Mouse (Mus musculus): ENCODE results near the gene Tie1. TPM values are rescaled to one million over a fixed set of nuclear protein-coding genes. Genes with fewer than 3 reads are reported as not detected.

Gene Tie1
- polyA plus RNA-seq, 1 experiment from 2014 or later, result 19.6 TPM

GRCm38 (mm10) chr4:118429215-118429895, 60.5 kb downstream of the Tie1 start:
- Histone ChIP-seq H3K36me3 (peaks cover 40% of the 10 kb centered on the region), H3K4me3 (peak overlapping the region; percentile 69; the same call in 1 of the 2 replicates), H3K27ac (peak overlapping the region; percentile 55; the same call in 1 of the 2 replicates), H3K4me1 (peaks cover 34% of the 10 kb centered on the region), H3K27me3 (no peaks in the 10 kb centered on the region), H3K4me2 (peak overlapping the region; percentile 85), H3K9ac (peak overlapping the region; percentile 81), H3K9me3 (no peaks in the 10 kb centered on the region)
- 46% methylated on average over 7 of the region's 7 CpGs for WGBS
- no peak for ATAC-seq (ENCODE audit: insufficient number of reproducible peaks, insufficient read depth, low FRiP score, low TSS enrichment, low read depth)

GRCm38 (mm10) chr4:118428531-118429214, 61.2 kb downstream of the Tie1 start:
- no peaks in the 10 kb centered on the region for H3K27me3 ChIP-seq
- WGBS, result 47% methylated on average over 15 of the region's 15 CpGs
- peak overlapping the region; percentile 81 for H3K9ac ChIP-seq
- H3K4me1 ChIP-seq, result peaks cover 31% of the 10 kb centered on the region
- peak overlapping the region; percentile 85 for H3K27ac ChIP-seq
- no peaks in the 10 kb centered on the region for H3K9me3 ChIP-seq
- H3K36me3 ChIP-seq, result peaks cover 34% of the 10 kb centered on the region
- H3K4me2 ChIP-seq, result peak overlapping the region; percentile 85
- peak overlapping the region; percentile 69 for H3K4me3 ChIP-seq
- no peak for ATAC-seq (ENCODE audit: insufficient number of reproducible peaks, insufficient read depth, low FRiP score, low TSS enrichment, low read depth)

DNA sequence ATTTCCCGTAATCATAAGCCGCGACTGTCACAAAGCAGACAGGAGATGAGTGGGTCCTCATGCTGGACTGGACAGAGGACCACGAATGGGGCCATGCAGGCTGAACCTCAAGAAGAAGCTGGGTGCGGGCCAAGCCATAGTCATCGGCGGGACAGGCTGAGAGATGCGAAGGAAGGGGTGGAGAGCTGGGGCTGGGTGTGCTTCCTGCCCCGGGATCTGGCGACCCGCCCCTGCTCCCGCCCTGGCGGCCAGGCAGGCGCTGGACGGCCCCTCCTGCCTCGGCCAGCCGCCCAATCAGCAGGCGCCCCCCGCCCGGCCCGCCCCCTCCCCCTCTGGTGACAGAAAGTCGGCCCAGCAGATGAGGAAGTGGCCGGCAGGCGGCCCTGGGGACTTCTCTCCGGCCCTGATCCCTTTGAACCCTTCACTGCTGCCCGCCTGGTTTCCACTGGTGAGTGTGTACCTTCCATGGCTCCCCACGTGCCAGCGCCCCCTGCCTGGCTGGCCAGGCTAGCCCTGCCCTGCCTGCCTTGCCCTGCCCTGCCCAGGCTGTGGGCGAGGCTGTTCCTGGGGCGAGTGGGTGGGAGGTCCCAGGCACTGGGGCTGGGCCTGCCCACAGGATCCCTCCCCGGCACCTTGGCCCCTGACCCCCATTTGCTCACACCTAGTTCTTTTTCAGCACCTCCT, 62.0 kb downstream of the Tie1 start, which contains the start of gene Elovl1:
Elovl1 (plus strand) TSS at position 326 of the 684 bp plus-strand sequence.
- peak within 1 kb of the TSS; percentile 85 for H3K4me2 ChIP-seq
- peak within 1 kb of the TSS; percentile 81 for H3K9ac ChIP-seq
- no peaks in the 10 kb centered on the region for H3K9me3 ChIP-seq
- peaks cover 28% of the 10 kb centered on the region for H3K36me3 ChIP-seq
- H3K4me1 ChIP-seq, result peaks cover 31% of the 10 kb centered on the region
- peak within 1 kb of the TSS; percentile 69 for H3K4me3 ChIP-seq
- no peaks in the 10 kb centered on the region for H3K27me3 ChIP-seq
- peak; percentile 92 for ATAC-seq (ENCODE audit: insufficient number of reproducible peaks, insufficient read depth, low FRiP score, low TSS enrichment, low read depth)
- H3K27ac ChIP-seq, result peak within 1 kb of the TSS; percentile 85
- 0% methylated on average over 23 of the region's 31 CpGs for WGBS

GRCm38 (mm10) chr4:118427415-118427767, 62.5 kb downstream of the Tie1 start:
- H3K9ac ChIP-seq, result peak overlapping the region; percentile 81
- H3K4me2 ChIP-seq, result peak overlapping the region; percentile 85
- H3K36me3 ChIP-seq, result peaks cover 28% of the 10 kb centered on the region
- H3K27ac ChIP-seq, result peak overlapping the region; percentile 85
- 1% methylated on average over 5 of the region's 5 CpGs for WGBS
- no peaks in the 10 kb centered on the region for H3K9me3 ChIP-seq
- no peaks in the 10 kb centered on the region for H3K27me3 ChIP-seq
- no peak for ATAC-seq (ENCODE audit: insufficient number of reproducible peaks, insufficient read depth, low FRiP score, low TSS enrichment, low read depth)
- H3K4me3 ChIP-seq, result peak overlapping the region; percentile 69
- peaks cover 31% of the 10 kb centered on the region for H3K4me1 ChIP-seq

GRCm38 (mm10) chr4:118425374-118425773, 64.5 kb downstream of the Tie1 start:
- H3K9ac ChIP-seq, result no peak overlapping the region
- WGBS, result 88% methylated on average over 1 of the region's 1 CpGs

GRCm38 (mm10) chr4:118424541-118425160, 65.2 kb downstream of the Tie1 start:
- ATAC-seq (ENCODE audit: insufficient number of reproducible peaks, insufficient read depth, low FRiP score, low TSS enrichment, low read depth), result no peak
- Histone ChIP-seq H3K4me2 (no peak overlapping the region), H3K4me1 (peaks cover 23% of the 10 kb centered on the region), H3K9ac (no peak overlapping the region), H3K27me3 (no peaks in the 10 kb centered on the region), H3K27ac (no peak overlapping the region), H3K9me3 (no peaks in the 10 kb centered on the region), H3K4me3 (no peak overlapping the region), H3K36me3 (peaks cover 32% of the 10 kb centered on the region)
- 85% methylated on average over 4 of the region's 4 CpGs for WGBS

More at GRCm38 (mm10) chr4:118425374-118425773, 64.5 kb downstream of the Tie1 start:
- Histone ChIP-seq H3K4me2 (no peak overlapping the region), H3K27me3 (no peaks in the 10 kb centered on the region), H3K4me1 (peaks cover 30% of the 10 kb centered on the region), H3K9me3 (no peaks in the 10 kb centered on the region), H3K4me3 (no peak overlapping the region), H3K27ac (no peak overlapping the region), H3K36me3 (peaks cover 27% of the 10 kb centered on the region)
- no peak for ATAC-seq (ENCODE audit: insufficient number of reproducible peaks, insufficient read depth, low FRiP score, low TSS enrichment, low read depth)

- Histone ChIP-seq H3K36me3 (peaks cover 57% of the 10 kb centered on the region), H3K4me1 (no peaks in the 10 kb centered on the region), H3K27me3 (no peaks in the 10 kb centered on the region), H3K4me3 (no peak overlapping the region), H3K9ac (no peak overlapping the region), H3K9me3 (no peaks in the 10 kb centered on the region), H3K27ac (no peak overlapping the region), H3K4me2 (no peak overlapping the region)
- ATAC-seq (ENCODE audit: insufficient number of reproducible peaks, insufficient read depth, low FRiP score, low TSS enrichment, low read depth), result no peak
- 92% methylated on average over 3 of the region's 3 CpGs for WGBS
Measured at GRCm38 (mm10) chr4:118421384-118421783, 68.5 kb downstream of the Tie1 start.

Other genes starting within 250 kb of the Tie1 start
- gene Ptprf, start 198.7 kb downstream of the Tie1 start, polyA plus RNA-seq (2015; fragmentation: Nextera tagmentation; extraction: Ambion mirVana), result 79.8 and 88.8 TPM in 2 replicates
- gene Szt2, start 80.8 kb downstream of the Tie1 start, polyA plus RNA-seq (2015; fragmentation: Nextera tagmentation; extraction: Ambion mirVana), result 9.9 and 10.3 TPM in 2 replicates
- gene Med8, start 80.7 kb downstream of the Tie1 start, polyA plus RNA-seq (2015; fragmentation: Nextera tagmentation; extraction: Ambion mirVana), result 111 and 115 TPM in 2 replicates
- gene Elovl1, start 62.0 kb downstream of the Tie1 start, polyA plus RNA-seq (2015; fragmentation: Nextera tagmentation; extraction: Ambion mirVana), result 55.7 and 62.8 TPM in 2 replicates
- 225 and 247 TPM in 2 replicates for gene Cdc20, start 52.7 kb downstream of the Tie1 start, polyA plus RNA-seq (2015; fragmentation: Nextera tagmentation; extraction: Ambion mirVana)
- gene Mpl, start 32.5 kb downstream of the Tie1 start, polyA plus RNA-seq (2015; fragmentation: Nextera tagmentation; extraction: Ambion mirVana), result 0.54 and 1.1 TPM in 2 replicates
- 4.1 and 5.0 TPM in 2 replicates for gene 2610528J11Rik, start 36.9 kb upstream of the Tie1 start, polyA plus RNA-seq (2015; fragmentation: Nextera tagmentation; extraction: Ambion mirVana)
- gene Tmem125, start 54.0 kb upstream of the Tie1 start, polyA plus RNA-seq (2015; fragmentation: Nextera tagmentation; extraction: Ambion mirVana), result 2.8 and 3.2 TPM in 2 replicates
- gene Cfap57, start 130.7 kb upstream of the Tie1 start, polyA plus RNA-seq (2015; fragmentation: Nextera tagmentation; extraction: Ambion mirVana), result 0.17 and 0.22 TPM in 2 replicates
- gene Ebna1bp2, start 130.7 kb upstream of the Tie1 start, polyA plus RNA-seq (2015; fragmentation: Nextera tagmentation; extraction: Ambion mirVana), result 141 and 164 TPM in 2 replicates
- not detected in 2 replicates for gene Olfr62, start 168.9 kb upstream of the Tie1 start, polyA plus RNA-seq (2015; fragmentation: Nextera tagmentation; extraction: Ambion mirVana)
- gene Olfr1342, start 202.7 kb upstream of the Tie1 start, polyA plus RNA-seq (2015; fragmentation: Nextera tagmentation; extraction: Ambion mirVana), result 0.19 and 0.20 TPM in 2 replicates
- 0.07 TPM in 1 of 2 replicates, not detected in the other for gene Olfr1341, start 213.5 kb upstream of the Tie1 start, polyA plus RNA-seq (2015; fragmentation: Nextera tagmentation; extraction: Ambion mirVana)
- gene Olfr1340, start 230.1 kb upstream of the Tie1 start, polyA plus RNA-seq (2015; fragmentation: Nextera tagmentation; extraction: Ambion mirVana), result not detected in 2 replicates
- not detected in 2 replicates for gene Olfr1339, start 242.1 kb upstream of the Tie1 start, polyA plus RNA-seq (2015; fragmentation: Nextera tagmentation; extraction: Ambion mirVana)

Data from embryonic facial prominence, embryonic 13.5 days (tissue).